ENCODE assay signal across 12 mouse cellular contexts in the genomic region with DNA sequence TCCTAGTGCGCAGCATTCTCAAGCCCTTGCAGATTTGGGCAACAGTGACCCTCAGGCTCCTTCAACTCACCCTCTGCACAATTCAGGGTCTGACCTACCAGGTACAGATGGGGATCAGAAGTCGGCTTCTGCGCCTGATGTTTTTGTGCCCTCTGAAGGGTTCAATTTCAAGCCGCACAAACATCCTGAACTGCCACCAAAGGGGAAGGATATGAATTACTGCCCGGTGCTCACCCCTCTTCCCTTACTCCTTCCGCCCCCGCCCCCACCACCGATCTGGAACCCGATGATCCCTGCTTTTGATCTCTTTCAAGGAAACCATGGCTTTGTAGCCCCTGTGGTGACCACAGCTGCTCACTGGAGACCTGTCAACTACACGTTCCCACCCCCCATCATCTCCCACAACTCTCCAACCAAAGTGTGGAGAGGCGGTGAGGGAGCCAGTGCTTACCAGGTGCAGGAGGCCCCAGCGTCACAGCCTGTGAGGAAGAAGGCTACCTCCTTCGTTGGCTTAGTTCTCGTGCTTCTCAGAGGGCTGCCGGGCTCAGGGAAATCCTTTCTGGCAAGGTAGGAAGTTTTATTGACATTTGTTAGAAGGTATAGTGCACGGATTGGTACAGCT. TPM values are rescaled to one million over a fixed set of nuclear protein-coding genes. Genes with fewer than 3 reads are reported as not detected.
DNase-seq lines count a peak whose midpoint lies in the region; ATAC-seq lines count a peak whose summit lies in the region.
"Had no signal": no experiment of that assay in that cellular context is flagged by ENCODE, and none has a peak within 500 bp of the region (broad histone marks: within the 10 kb centered on the region; RNA-seq: fewer than 3 reads in every experiment).

No protein-coding gene starts in this region.

- DNase-seq in kidney, adult 18-20 months = peak; percentile 15
- DNase-seq in kidney, adult 8-10 months = no peak
- peak; percentile 30 for DNase-seq in R1 (ENCODE audit: low read depth, low spot score)
- peak; percentile 19 to 43 for DNase-seq in kidney, postnatal 4 days
- peak; percentile 78 for DNase-seq in thymus, postnatal 0 days (ENCODE audit: low spot score)
- no peak for DNase-seq in adrenal gland, postnatal 4 days (ENCODE audit: low spot score in 2 of 2)
- no peak for DNase-seq in right cerebral cortex, adult 18-20 months
- DNase-seq: adrenal gland, postnatal 36 days; heart, adult 18-20 months; liver, embryonic 13.5 days; lung, postnatal 10 days had no signal

- ATAC-seq in megakaryocyte-erythroid progenitor cell, adult 5-6 weeks (replicated peaks; ENCODE audit: low FRiP score, low TSS enrichment, poor library complexity, severe bottlenecking) = no peak

RNA-seq across cellular contexts. Expression of a gene that starts 27.4 kb away (rescaled TPM):
- 23.6 and 26.9 TPM in 2 replicates for polyA plus RNA-seq in thymus, postnatal 0 days (2015; fragmentation: Nextera tagmentation; extraction: Ambion mirVana)
- total RNA-seq in megakaryocyte-erythroid progenitor cell, adult 5-6 weeks (2014; fragmentation: Nextera tagmentation) = 38.8 and 42.9 TPM in 2 replicates
- 21.0 and 22.4 TPM in 2 replicates for total RNA-seq in megakaryocyte-erythroid progenitor cell, adult 5-6 weeks (2017)
- total RNA-seq in adrenal gland, postnatal 4 days (2021) = 10 to 100 TPM; 41.6 to 45.6 TPM

Comparison
In these comparisons a context has a peak if more than half of its experiments do, and no peak if none do; other contexts are left out.
1. DNase-seq: peak in kidney, adult 18-20 months (single experiment), R1 (single experiment), kidney, postnatal 4 days (2 of 2) and thymus, postnatal 0 days (single experiment); none in kidney, adult 8-10 months (0 of 2), adrenal gland, postnatal 4 days (0 of 2) and right cerebral cortex, adult 18-20 months (single experiment).